Mouse (Mus musculus) ES-E14 (cell line): ENCODE measurements around the gene C1qtnf3.

ENCODE experiments used
- CHD2 ChIP-seq: IDR thresholded peaks from 2 replicates; pipeline ENCODE4 v1.6.1; 2014; ENCODE audit warnings: mild to moderate bottlenecking, low read depth, low read length, inconsistent platforms
- HCFC1 ChIP-seq: IDR thresholded peaks from 2 replicates; pipeline ENCODE4 v1.6.1; 2012; ENCODE audit warnings: low read length, inconsistent platforms, borderline replicate concordance; ENCODE audit not compliant: insufficient read depth
- ZNF384 ChIP-seq: IDR thresholded peaks from 2 replicates; pipeline ENCODE4 v1.6.1; 2012; ENCODE audit warnings: low read depth, low read length, inconsistent platforms

GRCm38 (mm10) chr15:10982064-10982435 is 29.9 kb downstream of the C1qtnf3 start:
- TF ChIP-seq HCFC1 (no peak), ZNF384 (no peak), CHD2 (no peak)
